Mouse (Mus musculus) CH12.LX (cell line): ENCODE measurements around the gene Zbtb38.

Experiments used
- BHLHE40 ChIP-seq: IDR thresholded peaks from 2 replicates; pipeline ENCODE4 v1.6.1; 2011; ENCODE audit warnings: mild to moderate bottlenecking, low read depth, low read length, improper control_type of control experiment
- CTCF ChIP-seq, 2 experiments: IDR thresholded peaks in 1 of 2; conservative IDR thresholded peaks in 1 of 2; 2 replicates each; pipeline ENCODE4 v1.5.1; 2011 to 2012; ENCODE audit warnings: low read depth in 2 of 2, low read length in 2 of 2, improper control_type of control experiment in 1 of 2, inconsistent platforms in 1 of 2, mild to moderate bottlenecking in 1 of 2, moderate library complexity in 1 of 2
- EP300 ChIP-seq: IDR thresholded peaks from 2 replicates; pipeline ENCODE4 v1.6.1; 2011; ENCODE audit warnings: low read length, improper control_type of control experiment
- IRF4 ChIP-seq: IDR thresholded peaks from 2 replicates; pipeline ENCODE4 v1.6.1; 2014; ENCODE audit warnings: low read depth, mild to moderate bottlenecking, inconsistent platforms, low read length, improper control_type of control experiment
- KAT2A ChIP-seq: IDR thresholded peaks from 2 replicates; pipeline ENCODE4 v1.6.1; 2012; ENCODE audit warnings: low read length, improper control_type of control experiment, inconsistent platforms; ENCODE audit not compliant: insufficient replicate concordance
- MYC ChIP-seq: IDR thresholded peaks from 2 replicates; pipeline ENCODE4 v1.6.1; 2011; ENCODE audit warnings: low read depth, mild to moderate bottlenecking, improper control_type of control experiment, low read length
- POLR2A ChIP-seq: IDR thresholded peaks from 2 replicates; pipeline ENCODE4 v1.6.1; 2011; ENCODE audit warnings: low read depth, mild to moderate bottlenecking, improper control_type of control experiment, low read length
- ZKSCAN1 ChIP-seq: IDR thresholded peaks from 2 replicates; pipeline ENCODE4 v1.6.1; 2012; ENCODE audit warnings: low read depth, inconsistent platforms, low read length, improper control_type of control experiment, borderline replicate concordance
- ZMIZ1 ChIP-seq: IDR thresholded peaks from 2 replicates; pipeline ENCODE4 v1.6.1; 2012; ENCODE audit warnings: low read depth, mild to moderate bottlenecking, inconsistent platforms, low read length, improper control_type of control experiment
- ZNF384 ChIP-seq: IDR thresholded peaks from 2 replicates; pipeline ENCODE4 v1.6.1; 2012; ENCODE audit warnings: low read depth, low read length, improper control_type of control experiment, inconsistent platforms

- TF ChIP-seq IRF4 (no peak), CTCF (conservative IDR thresholded peaks at IDR 0.05 in 1 of 2, IDR thresholded peaks at IDR 0.05 in 1 of 2; ENCODE audit: low read depth in 2 of 2, low read length in 2 of 2) (no peak), EP300 (no peak), KAT2A (no peak), ZNF384 (no peak), POLR2A (no peak), BHLHE40 (no peak), ZKSCAN1 (no peak), MYC (no peak), ZMIZ1 (no peak)
Observed at GRCm38 (mm10) chr9:96730311-96730625, 22.4 kb downstream of the Zbtb38 start.
